Mouse (Mus musculus) lung, embryonic 14.5 days (tissue): Measurements from ENCODE around the gene Lsmem1. TPM values are rescaled to one million over a fixed set of nuclear protein-coding genes. Genes with fewer than 3 reads are reported as not detected.

Experiments
- ATAC-seq: fragments of 200-750 bp; cut with Nextera tagmentation; 2 replicates; pipeline ENCODE4 v1.8.0; 2017; ENCODE audit warnings: mild to moderate bottlenecking, moderate TSS enrichment, moderate library complexity; ENCODE audit not compliant: insufficient read depth
- DNase-seq: peaks from one replicate; pipeline ENCODE4 v3.0.0-alpha.2; 2015
- H3K27ac ChIP-seq: fragments of 300-500 bp; sonication (generic); 2 replicates; pipeline ENCODE4 v1.5.1; 2014; ENCODE audit warnings: low read depth, mild to moderate bottlenecking, moderate library complexity
- H3K27me3 ChIP-seq: fragments of 300-500 bp; sonication (generic); 2 replicates; pipeline ENCODE4 v1.6.1; 2014; ENCODE audit warnings: low read length, control low read depth; ENCODE audit not compliant: insufficient read depth
- H3K36me3 ChIP-seq: fragments of 300-500 bp; sonication (generic); 2 replicates; pipeline ENCODE4 v1.6.1; 2014; ENCODE audit warnings: control low read depth; ENCODE audit not compliant: insufficient read depth
- H3K4me1 ChIP-seq: fragments of 300-500 bp; sonication (generic); 2 replicates; pipeline ENCODE4 v1.6.1; 2014; ENCODE audit warnings: antibody characterized with exemption, control low read depth; ENCODE audit not compliant: insufficient read depth
- H3K4me2 ChIP-seq: fragments of 300-500 bp; sonication (generic); 2 replicates; pipeline ENCODE4 v1.6.1; 2014; ENCODE audit warnings: mild to moderate bottlenecking
- H3K4me3 ChIP-seq: fragments of 300-500 bp; sonication (generic); 2 replicates; pipeline ENCODE4 v1.5.1; 2014; ENCODE audit warnings: low read depth, low read length
- H3K9ac ChIP-seq: fragments of 300-500 bp; sonication (generic); 2 replicates; pipeline ENCODE4 v1.6.1; 2014
- H3K9me3 ChIP-seq: fragments of 300-500 bp; sonication (generic); 2 replicates; pipeline ENCODE4 v1.6.1; 2016; ENCODE audit warnings: low read depth, low read length, control low read depth
- CTCF ChIP-seq: IDR thresholded peaks from 2 replicates; pipeline ENCODE4 v1.5.1; 2016; ENCODE audit warnings: antibody characterized with exemption, low read depth
- WGBS: fragments of 180-500 bp; shearing (Covaris S2); extraction: QIAGEN DNeasy Blood & Tissue Kit; methylation state at CpG from one replicate; pipeline ENCODE4 v1.1.7; 2014; 5-methylcytosine and 5-hydroxymethylcytosine counted together
- polyA plus RNA-seq: library from polyadenylated mRNA; unstranded; fragments of >200 nt; fragmentation: Nextera tagmentation; extraction: Ambion mirVana; gene quantifications from 2 replicates; pipeline ENCODE4 v1.2.1, GENCODE M21; 2014

Gene Lsmem1
- polyA plus RNA-seq, 1 experiment from 2014 or later, result not detected

- Histone ChIP-seq H3K27me3 (no peaks in the 10 kb centered on the region), H3K9me3 (no peaks in the 10 kb centered on the region), H3K4me1 (0 out of 2 replicates have a peak, but pooled peaks cover under 1% of the 10 kb centered on the region), H3K4me3 (no peak overlapping the region), H3K9ac (no peak overlapping the region), H3K4me2 (no peak overlapping the region), H3K36me3 (peaks cover 73% of the 10 kb centered on the region), H3K27ac (no peak overlapping the region)
- ATAC-seq, result no peak
- no peak for TF ChIP-seq CTCF
- no peak for DNase-seq
- WGBS, result 91% methylated on average over 15 of the region's 15 CpGs
Measured at GRCm38 (mm10) chr12:40214888-40215876, 15.9 kb upstream of the Lsmem1 start.

- H3K9ac ChIP-seq, result no peak overlapping the region
- no peak overlapping the region for H3K27ac ChIP-seq
- H3K4me3 ChIP-seq, result no peak overlapping the region
- no peak for TF ChIP-seq CTCF
- H3K4me1 ChIP-seq, result no peaks in the 10 kb centered on the region
- DNase-seq (no peak), ATAC-seq (no peak)
- H3K27me3 ChIP-seq, result no peaks in the 10 kb centered on the region
- peaks cover 83% of the 10 kb centered on the region for H3K36me3 ChIP-seq
- H3K4me2 ChIP-seq, result no peak overlapping the region
- H3K9me3 ChIP-seq, result no peaks in the 10 kb centered on the region
- WGBS, result 87% methylated on average over 3 of the region's 3 CpGs
Measured at GRCm38 (mm10) chr12:40209049-40209448, 9.8 kb upstream of the Lsmem1 start.

GRCm38 (mm10) chr12:40207909-40208308 lies 8.6 kb upstream of the Lsmem1 start:
- H3K4me1 ChIP-seq, result no peaks in the 10 kb centered on the region
- no peaks in the 10 kb centered on the region for H3K27me3 ChIP-seq
- H3K27ac ChIP-seq, result no peak overlapping the region
- no peak overlapping the region for H3K4me3 ChIP-seq
- no peak overlapping the region for H3K4me2 ChIP-seq
- ATAC-seq, result no peak
- H3K36me3 ChIP-seq, result peaks cover 82% of the 10 kb centered on the region
- no peak overlapping the region for H3K9ac ChIP-seq
- 93% methylated on average over 4 of the region's 4 CpGs for WGBS
- no peaks in the 10 kb centered on the region for H3K9me3 ChIP-seq
- TF ChIP-seq CTCF, result no peak
- DNase-seq, result no peak

GRCm38 (mm10) chr12:40202161-40203035 lies 3.1 kb upstream of the Lsmem1 start:
- ATAC-seq (no peak), DNase-seq (no peak)
- Histone ChIP-seq H3K27me3 (no peaks in the 10 kb centered on the region), H3K4me3 (no peak overlapping the region), H3K27ac (no peak overlapping the region), H3K9ac (no peak overlapping the region), H3K36me3 (peaks cover 61% of the 10 kb centered on the region), H3K9me3 (no peaks in the 10 kb centered on the region), H3K4me2 (no peak overlapping the region), H3K4me1 (no peaks in the 10 kb centered on the region)
- 79% methylated on average over 7 of the region's 7 CpGs for WGBS
- TF ChIP-seq CTCF, result no peak

- no peak for ATAC-seq
- Histone ChIP-seq H3K4me2 (no peak overlapping the region), H3K4me1 (no peaks in the 10 kb centered on the region), H3K9me3 (no peaks in the 10 kb centered on the region), H3K36me3 (peaks cover 44% of the 10 kb centered on the region), H3K9ac (no peak overlapping the region), H3K27me3 (no peaks in the 10 kb centered on the region), H3K27ac (no peak overlapping the region), H3K4me3 (no peak overlapping the region)
- DNase-seq, result no peak
- 81% methylated on average over 6 of the region's 6 CpGs for WGBS
- TF ChIP-seq CTCF, result no peak
Measured at GRCm38 (mm10) chr12:40200484-40201235, 1.4 kb upstream of the Lsmem1 start.

- WGBS, result 47% methylated on average over 7 of the region's 7 CpGs
- Histone ChIP-seq H3K4me2 (no peak overlapping the region), H3K36me3 (peaks cover 37% of the 10 kb centered on the region), H3K9me3 (no peaks in the 10 kb centered on the region), H3K4me1 (no peaks in the 10 kb centered on the region), H3K27me3 (no peaks in the 10 kb centered on the region), H3K27ac (no peak overlapping the region), H3K4me3 (no peak overlapping the region), H3K9ac (no peak overlapping the region)
- TF ChIP-seq CTCF, result peak; percentile 86
- peak; percentile 64; the same call in 1 of the 2 replicates for ATAC-seq
- peak; percentile 86 for DNase-seq
Measured at GRCm38 (mm10) chr12:40199795-40200402, 609 bp upstream of the Lsmem1 start.
